Mouse (Mus musculus) cortical plate, adult 2 months (tissue): ENCODE measurements around the gene Abcb4.

Experiments
- CTCF ChIP-seq: fragments of 200-500 bp; IDR thresholded peaks from 2 replicates; pipeline ENCODE4 v1.5.1; 2011; ENCODE audit warnings: mild to moderate bottlenecking, control low read depth, low read length; ENCODE audit not compliant: insufficient read depth; ENCODE audit errors: extremely low read depth
- POLR2A ChIP-seq: fragments of 200-500 bp; IDR thresholded peaks from 2 replicates; pipeline ENCODE4 v1.6.1; 2011; ENCODE audit warnings: mild to moderate bottlenecking, low read length, control low read depth; ENCODE audit not compliant: insufficient read depth; ENCODE audit errors: extremely low read depth

DNA sequence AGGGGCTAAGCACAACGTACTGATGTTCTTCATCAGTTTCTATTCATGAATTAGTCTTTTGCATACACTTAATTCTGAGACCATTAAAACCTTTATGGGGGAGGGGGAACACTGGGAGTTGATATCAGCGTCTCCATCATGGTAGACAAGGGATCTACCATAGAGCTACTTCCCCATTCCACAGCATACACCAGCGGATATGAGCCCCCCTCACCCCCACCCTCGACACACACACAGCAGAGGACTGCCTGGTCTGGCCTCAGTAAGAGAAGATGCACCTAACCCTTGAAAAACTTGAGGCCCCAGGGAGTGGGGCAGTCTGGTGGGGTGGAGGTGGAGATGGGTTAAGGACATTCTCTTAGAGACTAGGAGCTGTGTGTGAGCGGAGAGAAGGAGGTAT is 15.7 kb upstream of the Abcb4 start:
- TF ChIP-seq CTCF (no peak), POLR2A (no peak)
